Mouse (Mus musculus) C2C12 (cell line): ENCODE data around the gene Zfp385c. TPM values are rescaled to one million over a fixed set of nuclear protein-coding genes. Genes with fewer than 3 reads are reported as not detected.

Experiments used
- H3K27me3 ChIP-seq: one replicate; pipeline ENCODE4 v1.6.1; 2011; ENCODE audit not compliant: control insufficient read depth, insufficient read depth, insufficient read length
- H3K36me3 ChIP-seq: one replicate; pipeline ENCODE4 v1.6.1; 2011; ENCODE audit not compliant: control insufficient read depth, insufficient read depth
- H3K4me3 ChIP-seq: one replicate; pipeline ENCODE4 v1.5.1; 2011; ENCODE audit warnings: mild to moderate bottlenecking, control low read depth; ENCODE audit not compliant: poor library complexity, insufficient read depth, severe bottlenecking
- H3K79me2 ChIP-seq: one replicate; pipeline ENCODE4 v1.6.1; 2011; ENCODE audit not compliant: control insufficient read depth, insufficient read depth
- H3K79me3 ChIP-seq: one replicate; pipeline ENCODE4 v1.6.1; 2011; ENCODE audit warnings: low read depth, control low read depth
- H3ac ChIP-seq: one replicate; pipeline ENCODE3; 2011; ENCODE audit warnings: low read depth; ENCODE audit not compliant: control insufficient read depth, insufficient read length
- CEBPB ChIP-seq: IDR thresholded peaks from one replicate; pipeline ENCODE4 v1.6.1; 2011; ENCODE audit warnings: low read depth, mild to moderate bottlenecking, control low read depth, moderate library complexity
- CTCF ChIP-seq: IDR thresholded peaks from one replicate; pipeline ENCODE4 v1.5.1; 2011; ENCODE audit not compliant: control insufficient read depth, insufficient read depth, insufficient read length
- FOSL1 ChIP-seq: IDR thresholded peaks from one replicate; pipeline ENCODE4 v1.8.0; 2011; ENCODE audit warnings: mild to moderate bottlenecking, low read length; ENCODE audit not compliant: poor library complexity, insufficient read depth, severe bottlenecking
- MAX ChIP-seq: IDR thresholded peaks from one replicate; pipeline ENCODE4 v1.6.1; 2011; ENCODE audit warnings: mild to moderate bottlenecking, control low read depth
- MYOD1 ChIP-seq: IDR thresholded peaks from one replicate; pipeline ENCODE4 v1.6.1; 2011; ENCODE audit warnings: low read depth; ENCODE audit not compliant: control insufficient read depth, insufficient read length
- MYOG ChIP-seq: IDR thresholded peaks from one replicate; pipeline ENCODE4 v1.6.1; 2011; ENCODE audit not compliant: control insufficient read depth, insufficient read length; ENCODE audit errors: extremely low read depth
- USF1 ChIP-seq: IDR thresholded peaks from one replicate; pipeline ENCODE4 v1.6.1; 2011; ENCODE audit warnings: low read depth, mild to moderate bottlenecking, control low read depth, moderate library complexity
- polyA plus RNA-seq: library from polyadenylated mRNA; unstranded; fragments of >200 nt; fragmentation: generic; extraction: Trizol; gene quantifications from one replicate; pipeline ENCODE4 v1.2.1, GENCODE M21; 2012; ENCODE audit warnings: missing spikeins

Zfp385c gene
- polyA plus RNA-seq, 1 experiment = not detected

DNA sequence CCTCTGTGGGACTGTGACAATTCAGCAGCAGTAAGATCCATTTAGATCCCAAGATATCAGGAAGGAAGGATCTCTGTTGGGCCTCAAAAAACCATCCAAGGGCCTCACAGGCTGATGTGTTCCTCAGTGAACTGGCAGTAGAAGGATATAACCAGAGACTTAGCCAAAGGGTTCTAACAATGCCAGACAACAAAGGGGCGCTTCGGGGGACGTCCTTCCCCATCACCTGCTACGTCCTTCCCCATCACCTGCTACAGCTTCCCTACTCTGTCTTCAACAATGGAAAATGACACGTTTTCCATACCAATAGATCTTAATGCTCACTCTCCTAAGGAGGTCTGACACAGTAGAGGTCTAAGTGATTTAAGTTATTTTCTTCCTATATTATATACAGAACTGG is 75.9 kb downstream of the Zfp385c start:
- peaks cover 85% of the 10 kb centered on the region for H3K79me2 ChIP-seq
- H3K27me3 ChIP-seq = no peaks in the 10 kb centered on the region
- H3ac ChIP-seq = no peak overlapping the region
- peaks cover 21% of the 10 kb centered on the region for H3K36me3 ChIP-seq
- H3K4me3 ChIP-seq = no peak overlapping the region
- peaks cover 77% of the 10 kb centered on the region for H3K79me3 ChIP-seq
- TF ChIP-seq USF1 = no peak
- TF ChIP-seq MAX = no peak
- TF ChIP-seq CEBPB = no peak
- TF ChIP-seq FOSL1 = no peak
- TF ChIP-seq CTCF = no peak
- no peak for TF ChIP-seq MYOD1
- no peak for TF ChIP-seq MYOG

DNA sequence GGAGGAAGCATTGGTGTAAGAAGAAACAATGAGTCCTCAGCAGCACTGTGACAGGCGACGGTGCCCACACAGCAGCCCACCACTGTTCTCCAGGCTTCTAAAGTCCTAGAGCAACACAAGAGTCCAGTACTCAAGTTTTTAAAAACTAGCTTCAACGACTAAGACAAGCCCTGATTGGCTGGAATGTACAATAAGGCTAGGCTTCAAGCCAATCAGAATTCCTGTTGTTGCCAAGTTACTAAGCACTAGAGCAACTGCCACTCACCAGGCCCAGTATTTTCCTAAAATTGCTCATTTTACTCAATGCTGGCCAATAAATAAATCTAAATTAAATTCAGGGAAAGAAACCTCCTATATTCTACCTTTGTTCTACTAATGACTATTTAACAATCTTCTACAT is 79.0 kb downstream of the Zfp385c start:
- H3K4me3 ChIP-seq = no peak overlapping the region
- TF ChIP-seq CTCF (no peak), CEBPB (no peak), FOSL1 (no peak), MYOG (no peak), MAX (no peak), MYOD1 (no peak), USF1 (no peak)
- peaks cover 47% of the 10 kb centered on the region for H3K36me3 ChIP-seq
- peaks cover 100% of the 10 kb centered on the region for H3K79me2 ChIP-seq
- H3K27me3 ChIP-seq = no peaks in the 10 kb centered on the region
- peaks cover 98% of the 10 kb centered on the region for H3K79me3 ChIP-seq
- H3ac ChIP-seq = no peak overlapping the region

DNA sequence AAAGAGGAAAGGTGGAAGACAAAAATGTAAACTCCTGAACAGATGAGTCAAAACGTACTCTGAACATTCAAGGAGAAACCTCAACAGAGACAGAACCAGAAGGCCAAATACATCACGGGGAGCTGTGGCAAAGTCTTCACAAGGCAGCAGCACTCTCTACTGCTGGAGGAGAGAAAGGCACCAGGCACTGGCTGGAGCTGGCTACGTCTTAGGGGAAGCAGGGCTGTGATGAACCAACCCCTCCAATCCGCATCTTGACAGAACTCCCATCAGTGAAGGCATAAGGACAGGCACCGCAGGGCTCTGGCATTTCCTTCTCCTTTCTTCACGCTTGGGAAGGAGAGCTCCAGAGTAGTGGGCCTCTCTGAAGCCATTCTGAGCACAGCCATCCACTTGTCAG is 80.6 kb downstream of the Zfp385c start:
- no peak overlapping the region for H3K4me3 ChIP-seq
- H3K79me3 ChIP-seq = peaks cover 97% of the 10 kb centered on the region
- no peaks in the 10 kb centered on the region for H3K27me3 ChIP-seq
- no peak overlapping the region for H3ac ChIP-seq
- TF ChIP-seq MYOD1 (no peak), MAX (no peak), USF1 (no peak), FOSL1 (no peak), CEBPB (no peak), MYOG (no peak), CTCF (no peak)
- peaks cover 100% of the 10 kb centered on the region for H3K79me2 ChIP-seq
- H3K36me3 ChIP-seq = peaks cover 56% of the 10 kb centered on the region

DNA sequence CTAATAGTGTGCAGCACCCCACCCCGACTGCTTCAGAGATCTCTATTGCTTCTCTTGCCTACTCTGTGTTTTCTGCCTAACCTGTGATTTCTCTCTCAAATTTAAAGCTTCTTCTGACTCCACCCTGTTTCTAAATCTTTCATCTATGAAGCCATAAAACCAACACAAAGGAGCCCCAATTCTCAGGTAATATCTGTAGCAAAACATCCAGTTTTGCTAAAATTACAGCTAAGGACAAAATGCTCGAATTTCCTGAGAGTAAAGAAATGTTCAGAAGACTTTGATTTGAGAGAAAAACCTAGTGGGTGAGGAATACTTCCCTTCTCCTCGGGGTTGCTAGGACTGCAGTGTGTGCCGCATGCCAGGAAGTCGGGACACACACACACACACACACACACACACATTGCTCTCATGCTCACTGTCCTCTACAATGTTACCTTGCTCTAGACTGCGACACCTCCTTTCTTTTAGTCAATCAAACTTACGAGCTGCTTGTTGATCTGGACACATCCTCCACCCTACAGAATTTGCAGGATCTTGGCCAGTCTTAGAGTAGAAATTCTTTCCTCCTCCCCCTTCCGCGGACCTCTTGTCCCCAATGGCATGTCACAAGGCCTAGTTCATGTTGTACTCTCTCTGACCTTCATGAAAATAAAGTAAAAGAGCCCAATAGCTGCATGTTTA is 82.1 kb downstream of the Zfp385c start:
- peaks cover 96% of the 10 kb centered on the region for H3K79me3 ChIP-seq
- no peaks in the 10 kb centered on the region for H3K27me3 ChIP-seq
- peaks cover 50% of the 10 kb centered on the region for H3K36me3 ChIP-seq
- H3K4me3 ChIP-seq = no peak overlapping the region
- TF ChIP-seq CEBPB = no peak
- no peak for TF ChIP-seq MYOG
- peaks cover 100% of the 10 kb centered on the region for H3K79me2 ChIP-seq
- no peak overlapping the region for H3ac ChIP-seq

DNA sequence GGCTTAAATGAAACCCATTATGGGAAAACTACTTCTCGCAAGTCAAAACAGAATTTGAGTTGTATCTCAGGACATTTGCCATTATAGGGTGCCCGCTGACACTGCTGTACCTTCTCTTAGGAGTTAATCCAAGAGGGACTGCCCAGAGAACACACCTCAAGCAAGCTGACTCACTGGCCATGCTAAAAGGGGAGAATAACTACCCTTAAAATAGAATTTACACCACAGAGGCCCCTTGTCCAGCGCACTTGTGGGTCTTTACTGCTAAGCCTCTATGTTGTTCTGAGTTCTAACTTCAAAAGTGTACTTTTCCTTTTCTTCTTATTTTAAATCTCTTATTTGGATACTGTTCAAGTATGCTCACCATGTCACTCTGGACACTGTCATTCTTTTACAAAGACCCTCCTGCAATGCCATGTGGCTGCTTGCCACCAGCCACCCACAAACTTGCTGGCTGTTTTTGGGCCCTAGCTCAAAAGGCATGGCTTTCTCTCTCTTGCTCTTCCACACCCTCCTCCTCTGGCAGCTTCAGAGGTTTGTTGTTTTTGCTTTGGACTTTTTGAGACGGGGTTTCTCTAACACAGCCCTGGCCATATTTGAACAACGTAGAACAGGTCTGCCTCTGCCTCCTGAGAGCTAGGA is 82.8 kb downstream of the Zfp385c start:
- peaks cover 94% of the 10 kb centered on the region for H3K79me3 ChIP-seq
- no peak overlapping the region for H3K4me3 ChIP-seq
- no peak for TF ChIP-seq USF1
- no peak for TF ChIP-seq MYOD1
- TF ChIP-seq FOSL1 = no peak
- no peak for TF ChIP-seq MAX
- no peak for TF ChIP-seq CTCF
- H3K79me2 ChIP-seq = peaks cover 100% of the 10 kb centered on the region
- H3K27me3 ChIP-seq = no peaks in the 10 kb centered on the region
- H3ac ChIP-seq = no peak overlapping the region
- peaks cover 50% of the 10 kb centered on the region for H3K36me3 ChIP-seq

DNA sequence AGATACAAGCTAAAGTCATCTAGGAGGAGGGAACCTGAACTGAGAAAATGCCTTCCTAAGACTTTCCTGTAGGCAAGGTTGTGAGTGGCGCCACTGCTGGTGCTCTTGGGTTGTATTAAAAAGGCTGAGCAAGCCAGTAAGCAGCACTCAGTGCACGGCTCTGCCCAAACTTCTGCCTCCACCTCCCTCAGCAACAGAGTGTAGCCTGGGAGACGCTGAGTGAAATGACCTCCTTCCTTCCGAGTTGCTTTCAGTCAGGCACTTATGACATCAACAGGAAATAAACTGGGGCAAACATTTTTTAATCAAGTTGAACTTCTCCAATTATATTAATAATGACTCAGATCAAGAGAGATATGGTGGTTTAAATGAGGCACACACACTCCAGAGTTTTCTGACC is 83.5 kb downstream of the Zfp385c start:
- H3K79me2 ChIP-seq = peaks cover 100% of the 10 kb centered on the region
- peaks cover 50% of the 10 kb centered on the region for H3K36me3 ChIP-seq
- H3K4me3 ChIP-seq = no peak overlapping the region
- H3K27me3 ChIP-seq = no peaks in the 10 kb centered on the region
- TF ChIP-seq MAX (no peak), USF1 (no peak), MYOD1 (no peak), CTCF (no peak), CEBPB (no peak), MYOG (no peak), FOSL1 (no peak)
- H3ac ChIP-seq = no peak overlapping the region
- H3K79me3 ChIP-seq = peaks cover 95% of the 10 kb centered on the region
